Mouse (Mus musculus) olfactory bulb, adult 2 months (tissue): ENCODE measurements around the gene Lpin2. TPM values are rescaled to one million over a fixed set of nuclear protein-coding genes. Genes with fewer than 3 reads are reported as not detected.

Source experiments
- H3K27ac ChIP-seq: fragments of 200-500 bp; 2 replicates; pipeline ENCODE4 v1.5.1; 2012; ENCODE audit warnings: low read depth, low read length; ENCODE audit not compliant: insufficient read depth
- H3K4me1 ChIP-seq: fragments of 200-500 bp; 2 replicates; pipeline ENCODE4 v1.6.1; 2012; ENCODE audit warnings: low read length; ENCODE audit not compliant: control insufficient read depth, insufficient read depth
- H3K4me3 ChIP-seq: fragments of 200-500 bp; 2 replicates; pipeline ENCODE4 v1.5.1; 2012; ENCODE audit warnings: mild to moderate bottlenecking, low read depth, low read length, moderate library complexity; ENCODE audit not compliant: insufficient read depth
- CTCF ChIP-seq: fragments of 200-500 bp; IDR thresholded peaks from 2 replicates; pipeline ENCODE4 v1.5.1; 2012; ENCODE audit warnings: low read depth, mild to moderate bottlenecking, low read length, moderate library complexity; ENCODE audit not compliant: insufficient read depth
- POLR2A ChIP-seq: fragments of 200-500 bp; IDR thresholded peaks from 2 replicates; pipeline ENCODE4 v1.6.1; 2012; ENCODE audit warnings: mild to moderate bottlenecking, low read depth, low read length, moderate library complexity; ENCODE audit not compliant: insufficient read depth
- WGBS: fragments of 180-500 bp; shearing (Covaris S2); methylation state at CpG from one replicate; pipeline ENCODE4 v1.1.7; 2018; 5-methylcytosine and 5-hydroxymethylcytosine counted together
- polyA plus RNA-seq: library from polyadenylated mRNA; stranded (reverse); fragments of >200 nt; gene quantifications from 2 replicates; pipeline ENCODE4 v1.2.4, GENCODE M21; 2012; ENCODE audit warnings: low replicate concordance; ENCODE audit not compliant: missing spikeins, insufficient read depth, insufficient read length

The Lpin2 gene
- polyA plus RNA-seq, 1 experiment = not detected

GRCm38 (mm10) chr17:71168205-71168815, 14.1 kb upstream of the Lpin2 start:
- WGBS = 83% methylated on average over 5 of the region's 5 CpGs
- no peak for TF ChIP-seq POLR2A
- TF ChIP-seq CTCF = no peak

DNA sequence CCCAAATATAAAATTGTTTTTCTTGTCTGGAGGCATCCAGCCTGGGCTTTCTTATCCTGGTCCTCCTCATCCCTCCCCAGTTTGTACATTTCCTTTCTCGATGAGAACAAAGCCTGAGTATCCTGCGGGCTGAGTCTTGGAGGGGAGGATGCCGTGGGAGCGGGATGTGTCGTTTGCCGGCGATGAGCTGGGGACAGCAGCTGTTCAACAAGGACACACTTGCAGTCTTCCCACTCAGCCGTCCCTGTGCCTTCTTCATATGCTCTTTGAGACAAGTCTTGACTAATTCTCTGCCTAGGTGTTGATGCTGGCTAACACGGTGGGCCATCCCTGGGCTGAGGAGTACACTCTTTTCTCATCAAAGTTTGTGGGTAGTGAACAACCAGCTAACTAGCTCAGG, 13.5 kb upstream of the Lpin2 start:
- TF ChIP-seq POLR2A = no peak
- TF ChIP-seq CTCF = no peak
- no peak overlapping the region for H3K27ac ChIP-seq
- peaks cover 4% of the 10 kb centered on the region; the same call in 1 of the 2 replicates for H3K4me1 ChIP-seq
- WGBS = 56% methylated on average over 9 of the region's 9 CpGs
- H3K4me3 ChIP-seq = no peak overlapping the region

More at GRCm38 (mm10) chr17:71168205-71168815, 14.1 kb upstream of the Lpin2 start:
- H3K27ac ChIP-seq = no peak overlapping the region
- H3K4me1 ChIP-seq = peaks cover 4% of the 10 kb centered on the region; the same call in 1 of the 2 replicates
- H3K4me3 ChIP-seq = no peak overlapping the region

DNA sequence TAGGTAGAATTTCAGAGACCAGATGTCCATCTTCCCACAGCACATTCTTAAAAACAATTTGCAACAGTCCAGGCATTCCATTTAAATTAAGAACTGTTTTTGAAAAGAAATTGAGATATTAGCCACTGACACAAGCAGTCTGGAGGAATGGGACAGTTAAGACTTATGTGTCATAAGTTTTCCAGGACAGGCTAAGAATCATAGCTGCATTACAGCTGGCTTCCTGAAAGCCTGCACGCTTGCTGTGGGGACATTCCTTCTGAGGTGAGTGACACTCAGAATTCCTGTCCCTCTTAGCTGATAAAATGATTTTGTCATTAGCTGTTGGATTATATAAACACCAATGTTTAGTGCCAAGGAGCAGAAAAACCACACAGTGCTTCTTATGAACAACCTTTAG, 12.7 kb upstream of the Lpin2 start:
- H3K4me1 ChIP-seq = peaks cover 4% of the 10 kb centered on the region; the same call in 1 of the 2 replicates
- no peak overlapping the region for H3K27ac ChIP-seq
- 98% methylated on average over 1 of the region's 1 CpGs for WGBS
- H3K4me3 ChIP-seq = no peak overlapping the region
- TF ChIP-seq CTCF = no peak

DNA sequence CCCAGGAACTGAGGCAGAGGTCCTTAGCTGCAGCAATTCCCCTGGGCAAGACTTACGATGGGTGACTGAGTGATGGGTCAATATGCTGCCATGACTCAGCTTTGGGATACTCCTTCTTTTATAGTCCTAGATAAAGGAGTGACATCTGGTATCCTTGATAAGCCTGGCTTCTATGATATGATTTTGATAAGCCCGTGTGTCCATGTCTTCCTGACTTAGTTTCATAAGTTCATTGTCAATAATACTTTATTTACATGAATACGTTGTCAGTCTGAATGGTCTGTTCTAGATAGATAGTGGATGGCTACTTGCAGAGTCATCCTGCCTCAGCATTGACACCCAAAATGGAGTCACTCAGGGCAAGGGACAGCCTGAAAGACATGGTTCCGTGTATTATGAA, 11.2 kb upstream of the Lpin2 start:
- Histone ChIP-seq H3K27ac (no peak overlapping the region), H3K4me3 (no peak overlapping the region), H3K4me1 (peaks cover 4% of the 10 kb centered on the region; the same call in 1 of the 2 replicates)
- no peak for TF ChIP-seq CTCF
- 95% methylated on average over 4 of the region's 4 CpGs for WGBS

- Histone ChIP-seq H3K27ac (no peak overlapping the region), H3K4me1 (0 out of 2 replicates have a peak, but pooled peaks cover 1% of the 10 kb centered on the region), H3K4me3 (no peak overlapping the region)
- 76% methylated on average over 4 of the region's 4 CpGs for WGBS
- TF ChIP-seq POLR2A (no peak), CTCF (no peak)
Measured at GRCm38 (mm10) chr17:71177336-71177735, 5.0 kb upstream of the Lpin2 start.

DNA sequence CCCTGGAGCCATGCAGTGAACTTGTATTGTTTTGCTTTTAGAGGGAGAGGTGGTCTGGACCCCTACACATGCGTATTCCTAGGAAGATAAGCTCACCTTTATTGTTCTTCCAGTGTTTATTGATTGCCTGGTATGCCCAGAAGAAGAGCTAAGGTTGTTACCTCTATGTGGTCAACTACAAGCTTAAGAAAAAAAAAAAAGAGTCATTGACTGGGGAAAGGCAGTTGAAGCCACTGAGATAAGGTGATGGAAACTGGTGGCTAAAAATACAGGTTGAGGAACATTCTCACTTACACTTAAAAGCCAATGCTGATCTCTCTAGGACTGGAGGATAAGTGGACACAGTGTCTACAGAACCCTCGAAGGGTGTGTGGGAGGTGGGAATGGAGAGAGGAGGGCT, 4.4 kb upstream of the Lpin2 start:
- 84% methylated on average over 2 of the region's 2 CpGs for WGBS
- TF ChIP-seq POLR2A (no peak), CTCF (no peak)
- H3K27ac ChIP-seq = no peak overlapping the region
- H3K4me1 ChIP-seq = peaks cover 5% of the 10 kb centered on the region; the same call in 1 of the 2 replicates
- no peak overlapping the region for H3K4me3 ChIP-seq

DNA sequence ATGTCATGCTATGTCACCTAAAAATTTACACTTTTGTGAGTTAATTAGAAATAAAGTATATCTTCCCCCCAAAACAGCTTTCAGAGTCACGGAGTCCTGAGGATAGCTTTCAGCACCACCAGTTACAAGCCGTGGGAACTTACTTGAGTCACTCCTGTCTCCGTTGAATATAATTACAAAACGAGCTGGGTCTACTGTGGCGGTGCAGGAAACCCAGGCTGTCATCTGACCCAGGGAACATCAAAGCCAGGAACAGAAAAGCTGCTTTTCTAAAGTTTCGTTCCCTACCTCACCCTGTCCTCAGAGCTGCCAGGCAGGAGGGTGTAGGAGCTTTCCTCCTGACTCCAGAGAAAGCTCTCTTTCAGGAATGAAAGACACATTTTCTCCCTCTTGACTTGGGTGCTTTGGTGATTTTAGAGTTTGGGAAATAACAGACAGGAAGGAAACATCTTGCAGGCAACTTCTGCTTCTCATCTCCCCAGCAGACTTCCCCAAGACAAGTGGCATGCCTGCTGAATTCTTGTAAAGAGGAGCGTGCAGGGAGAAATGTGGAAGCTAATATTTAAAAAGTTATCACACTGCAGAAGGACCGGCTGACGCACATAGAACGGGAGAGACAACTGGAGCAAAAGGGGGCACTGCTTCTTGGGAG, 3.7 kb upstream of the Lpin2 start:
- H3K4me1 ChIP-seq = peaks cover 5% of the 10 kb centered on the region; the same call in 1 of the 2 replicates
- no peak overlapping the region for H3K27ac ChIP-seq
- 48% methylated on average over 10 of the region's 10 CpGs for WGBS
- H3K4me3 ChIP-seq = no peak overlapping the region
- no peak for TF ChIP-seq CTCF

DNA sequence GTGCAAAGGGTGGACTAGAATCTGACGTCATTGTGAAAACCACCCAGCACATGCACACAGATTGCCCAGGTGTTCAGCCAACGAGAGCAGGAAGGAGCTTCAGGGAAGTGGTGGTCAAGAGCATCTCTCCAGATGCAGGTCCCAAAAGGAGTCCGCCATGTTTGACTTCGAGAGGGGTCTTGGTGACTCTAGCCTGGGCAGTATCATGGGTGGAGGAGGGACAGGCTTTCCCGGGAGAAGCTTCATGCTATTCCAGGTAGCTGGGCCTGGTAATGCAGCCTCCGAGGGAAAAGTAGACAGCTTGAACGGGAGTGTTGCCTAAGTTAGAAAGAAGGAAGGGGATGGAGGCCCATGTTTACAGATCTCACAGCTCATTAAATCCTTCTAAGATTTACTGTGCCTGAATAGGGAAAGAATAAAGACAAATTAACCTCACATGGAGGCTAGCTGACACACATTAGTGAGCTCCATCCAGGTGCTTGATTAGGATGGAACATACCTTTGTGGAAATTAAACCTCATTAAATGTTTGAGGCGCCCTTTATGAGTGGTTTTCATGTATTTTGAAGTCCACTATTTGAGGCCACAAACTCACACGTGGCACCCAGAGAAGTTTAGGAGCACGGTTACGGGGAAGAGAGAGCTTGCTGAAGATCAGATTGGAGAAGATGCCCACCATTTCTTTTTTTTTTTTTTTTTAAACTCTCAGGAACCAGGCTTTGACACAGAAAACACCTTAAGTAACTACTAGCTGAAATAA, 2.6 kb upstream of the Lpin2 start:
- 89% methylated on average over 11 of the region's 11 CpGs for WGBS
- Histone ChIP-seq H3K4me3 (no peak overlapping the region), H3K4me1 (peaks cover 5% of the 10 kb centered on the region; the same call in 1 of the 2 replicates), H3K27ac (no peak overlapping the region)
- no peak for TF ChIP-seq CTCF
- TF ChIP-seq POLR2A = no peak

DNA sequence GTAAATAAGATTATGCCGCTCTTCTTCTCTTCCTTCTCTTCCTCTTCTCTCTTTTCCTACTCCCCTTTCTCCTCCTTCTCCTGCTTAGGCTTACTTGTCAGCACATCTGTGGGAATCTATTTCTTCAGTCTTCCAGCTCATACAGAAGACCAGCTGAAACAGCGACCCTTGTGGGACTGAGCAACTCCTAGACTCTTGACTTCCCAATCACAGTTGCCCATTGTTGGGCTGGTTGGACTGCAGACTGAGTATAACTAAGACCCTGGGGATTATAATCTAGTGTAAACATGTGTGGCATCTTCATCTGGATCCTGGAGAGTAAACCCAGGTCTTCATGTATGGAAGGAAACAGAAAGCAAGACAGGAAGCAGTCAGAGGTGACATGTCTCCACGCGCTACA, 1.8 kb upstream of the Lpin2 start:
- Histone ChIP-seq H3K4me1 (peaks cover 5% of the 10 kb centered on the region; the same call in 1 of the 2 replicates), H3K27ac (no peak overlapping the region), H3K4me3 (no peak overlapping the region)
- WGBS = 96% methylated on average over 4 of the region's 4 CpGs
- TF ChIP-seq CTCF (no peak), POLR2A (no peak)
